Comparison of ENCODE assay signal across 10 mouse cellular contexts in the genomic region with DNA sequence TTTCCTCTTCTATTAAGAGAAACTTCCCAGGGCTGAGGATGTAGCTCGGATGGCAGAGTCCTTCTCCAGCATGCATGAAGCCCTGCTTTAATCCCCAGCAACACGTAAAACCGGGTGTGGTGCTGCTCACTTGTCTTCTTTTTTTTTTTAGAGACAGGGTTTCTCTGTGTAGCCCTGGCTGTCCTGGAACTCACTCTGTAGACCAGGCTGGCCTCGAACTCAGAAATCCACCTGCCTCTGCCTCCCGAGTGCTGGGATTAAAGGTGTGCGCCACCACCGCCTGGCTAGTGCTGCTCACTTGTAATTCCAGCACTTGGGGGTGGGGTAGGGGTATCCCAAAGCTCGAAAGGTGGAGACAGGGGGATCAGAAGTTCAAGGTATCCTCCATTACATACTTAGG. TPM values are rescaled to one million over a fixed set of nuclear protein-coding genes. Genes with fewer than 3 reads are reported as not detected.
DNase-seq lines count a peak whose midpoint lies in the region; ATAC-seq and TF ChIP-seq lines count a peak whose summit lies in the region.
"Not testable (repeated sequence)": the region's sequence is repeated elsewhere in the genome, so short reads cannot be mapped to it uniquely, and the experiment has no call there.
"Had no signal": no experiment of that assay in that cellular context is flagged by ENCODE, and none has a peak within 500 bp of the region (broad histone marks: within the 10 kb centered on the region; RNA-seq: fewer than 3 reads in every experiment).

Gene Slc4a1, minus strand, starts transcription at position 101 of the 400 bp plus-strand sequence.

- not testable (repeated sequence) for H3K4me2 ChIP-seq in embryonic facial prominence, embryonic 11.5 days (ENCODE audit: low read depth, low read length); forebrain, embryonic 12.5 days; kidney, embryonic 15.5 days
- peak within 1 kb of the TSS; percentile 72 for H3K4me2 ChIP-seq in liver, embryonic 13.5 days

- H3K9ac ChIP-seq in embryonic facial prominence, embryonic 11.5 days (replicated peaks; ENCODE audit: low read length); forebrain, embryonic 12.5 days; kidney, embryonic 15.5 days: not testable (repeated sequence)
- peak within 1 kb of the TSS; percentile 99 for H3K9ac ChIP-seq in liver, embryonic 13.5 days

- not testable (repeated sequence) for DNase-seq in G1E (ENCODE audit: low spot score); embryonic facial prominence, embryonic 11.5 days (ENCODE audit: low spot score); heart, postnatal 14 days; liver, embryonic 13.5 days; midbrain, embryonic 10.5 days (ENCODE audit: low spot score); spleen, adult 2 months (ENCODE audit: low read depth in 1 of 2, low spot score in 2 of 2)

- H3K9me3 ChIP-seq in G1E (replicated peaks); embryonic facial prominence, embryonic 11.5 days (replicated peaks; ENCODE audit: control insufficient read depth, low read length); forebrain, embryonic 12.5 days; kidney, embryonic 15.5 days (replicated peaks); liver, embryonic 13.5 days (replicated peaks); midbrain, embryonic 10.5 days (replicated peaks): not testable (repeated sequence)

- H3K27ac ChIP-seq in embryonic facial prominence, embryonic 11.5 days (replicated peaks; ENCODE audit: low read depth, low read length); forebrain, embryonic 12.5 days; kidney, embryonic 15.5 days: not testable (repeated sequence)
- peak within 1 kb of the TSS; percentile 99 for H3K27ac ChIP-seq in liver, embryonic 13.5 days
- H3K27ac ChIP-seq in midbrain, embryonic 10.5 days (replicated peaks): peak within 1 kb of the TSS; percentile 60
- H3K27ac ChIP-seq in spleen, adult 2 months (ENCODE audit: insufficient read depth, low read length): peak within 1 kb of the TSS; percentile 44; the same call in 1 of the 2 replicates

- H3K27me3 ChIP-seq in G1E (ENCODE audit: insufficient read depth, low read length): peaks cover 80% of the 10 kb centered on the region
- not testable (repeated sequence) for H3K27me3 ChIP-seq in embryonic facial prominence, embryonic 11.5 days (ENCODE audit: control insufficient read depth, insufficient read depth, low read length); forebrain, embryonic 12.5 days; kidney, embryonic 15.5 days; midbrain, embryonic 10.5 days (ENCODE audit: low read depth, poor library complexity, severe bottlenecking); spleen, adult 2 months (ENCODE audit: control insufficient read depth, insufficient read depth, low read length)
- H3K27me3 ChIP-seq in liver, embryonic 13.5 days: peaks cover 31% of the 10 kb centered on the region

- 73% methylated on average over 8 of the region's 8 CpGs for WGBS in embryonic facial prominence, embryonic 11.5 days
- 85% methylated on average over 8 of the region's 8 CpGs for WGBS in forebrain, embryonic 12.5 days
- 87% methylated on average over 8 of the region's 8 CpGs for WGBS in kidney, embryonic 15.5 days
- 62% methylated on average over 8 of the region's 8 CpGs for WGBS in liver, embryonic 13.5 days (ENCODE audit: insufficient replicate concordance)
- WGBS in midbrain, embryonic 10.5 days: 92% methylated on average over 8 of the region's 8 CpGs
- WGBS in spleen, adult 2 months: 78% methylated on average over 8 of the region's 8 CpGs

- H3K4me1 ChIP-seq in G1E (ENCODE audit: insufficient read depth, low read depth, low read length): peaks cover 80% of the 10 kb centered on the region
- not testable (repeated sequence) for H3K4me1 ChIP-seq in embryonic facial prominence, embryonic 11.5 days (ENCODE audit: control insufficient read depth, insufficient read depth, low read length); forebrain, embryonic 12.5 days; kidney, embryonic 15.5 days; spleen, adult 2 months (ENCODE audit: control insufficient read depth, insufficient read depth, insufficient read length)
- peaks cover 77% of the 10 kb centered on the region for H3K4me1 ChIP-seq in liver, embryonic 13.5 days (replicated peaks)
- H3K4me1 ChIP-seq in midbrain, embryonic 10.5 days: peaks cover 16% of the 10 kb centered on the region; the same call in 1 of the 2 replicates

- peak within 1 kb of the TSS; percentile 69; the same call in 1 of the 2 replicates for H3K4me3 ChIP-seq in G1E (ENCODE audit: low read depth, low read length)
- not testable (repeated sequence) for H3K4me3 ChIP-seq in embryonic facial prominence, embryonic 11.5 days (ENCODE audit: low read depth, low read length); forebrain, embryonic 12.5 days (replicated peaks); kidney, embryonic 15.5 days (replicated peaks); midbrain, embryonic 10.5 days; spleen, adult 2 months (ENCODE audit: extremely low read depth, insufficient read depth, insufficient read length)
- H3K4me3 ChIP-seq in liver, embryonic 13.5 days (replicated peaks): peak within 1 kb of the TSS; percentile 84

- not testable (repeated sequence) for TF ChIP-seq CTCF in G1E (IDR thresholded peaks at IDR 0.05; ENCODE audit: low read depth, low read length); spleen, adult 2 months (IDR thresholded peaks at IDR 0.05; ENCODE audit: extremely low read depth, insufficient read depth, insufficient read length, insufficient replicate concordance)

- intact Hi-C loops in heart, postnatal 14 days (cut with DNase I): not testable (repeated sequence)

- not testable (repeated sequence) for H3K36me3 ChIP-seq in G1E (replicated peaks); embryonic facial prominence, embryonic 11.5 days (replicated peaks; ENCODE audit: control insufficient read depth, insufficient read depth, low read depth, low read length); forebrain, embryonic 12.5 days (replicated peaks); kidney, embryonic 15.5 days; midbrain, embryonic 10.5 days; spleen, adult 2 months (ENCODE audit: control insufficient read depth, insufficient read depth, low read length)
- H3K36me3 ChIP-seq in liver, embryonic 13.5 days: peaks cover 30% of the 10 kb centered on the region

- ATAC-seq in G1E (ENCODE audit: extremely low read depth, insufficient number of reproducible peaks, low FRiP score, poor library complexity, severe bottlenecking); embryonic facial prominence, embryonic 11.5 days (replicated peaks; ENCODE audit: insufficient number of reproducible peaks, low FRiP score, low TSS enrichment, low read depth); forebrain, embryonic 12.5 days (ENCODE audit: low FRiP score); kidney, embryonic 15.5 days (replicated peaks; ENCODE audit: low FRiP score); liver, embryonic 13.5 days (ENCODE audit: low read depth): not testable (repeated sequence)

- TF ChIP-seq POLR2A in spleen, adult 2 months (IDR thresholded peaks at IDR 0.05; ENCODE audit: low read depth, low read length): not testable (repeated sequence)

RNA-seq across cellular contexts. Expression of gene Slc4a1, which starts in this region (rescaled TPM):
- total RNA-seq in G1E (2014; fragmentation: Nextera tagmentation) (5.9 and 596 TPM in 2 replicates), G1E (2017) (1.1 and 1.5 TPM in 2 replicates)
- polyA plus RNA-seq in G1E (2012): 2.3 and 2.9 TPM in 2 replicates
- 25.8 and 28.5 TPM in 2 replicates for polyA plus RNA-seq in embryonic facial prominence, embryonic 11.5 days (2014; fragmentation: Nextera tagmentation; extraction: Ambion mirVana)
- 21.2 and 25.7 TPM in 2 replicates for polyA plus RNA-seq in forebrain, embryonic 12.5 days (2016; fragmentation: Nextera tagmentation; extraction: Ambion mirVana)
- total RNA-seq in heart, postnatal 14 days (2021): 10 to 100 TPM; 22.7 to 23.0 TPM
- 12.8 and 20.2 TPM in 2 replicates for polyA plus RNA-seq in kidney, embryonic 15.5 days (2015; fragmentation: Nextera tagmentation; extraction: Ambion mirVana)
- 734 and 914 TPM in 2 replicates for polyA plus RNA-seq in liver, embryonic 13.5 days (2015; fragmentation: Nextera tagmentation; extraction: Ambion mirVana)
- 33.8 and 33.9 TPM in 2 replicates for polyA plus RNA-seq in midbrain, embryonic 10.5 days (2016; fragmentation: Nextera tagmentation; extraction: Ambion mirVana)
- 301 and 381 TPM in 2 replicates for polyA plus RNA-seq in spleen, adult 2 months (2012; rRNA removed)
- polyA plus RNA-seq: Patski; small intestine, adult 2 months had no signal
